Mouse (Mus musculus) brain, adult 2 months (tissue): Measurements from ENCODE around the gene F13a1.
A peak's percentile ranks its signal among the peaks of the same experiment; 100 is the strongest.

Experiments used
- DNase-seq: peaks from one replicate; pipeline ENCODE4 v3.0.0; 2011; ENCODE audit warnings: low read depth, low spot score

Gene F13a1

DNA sequence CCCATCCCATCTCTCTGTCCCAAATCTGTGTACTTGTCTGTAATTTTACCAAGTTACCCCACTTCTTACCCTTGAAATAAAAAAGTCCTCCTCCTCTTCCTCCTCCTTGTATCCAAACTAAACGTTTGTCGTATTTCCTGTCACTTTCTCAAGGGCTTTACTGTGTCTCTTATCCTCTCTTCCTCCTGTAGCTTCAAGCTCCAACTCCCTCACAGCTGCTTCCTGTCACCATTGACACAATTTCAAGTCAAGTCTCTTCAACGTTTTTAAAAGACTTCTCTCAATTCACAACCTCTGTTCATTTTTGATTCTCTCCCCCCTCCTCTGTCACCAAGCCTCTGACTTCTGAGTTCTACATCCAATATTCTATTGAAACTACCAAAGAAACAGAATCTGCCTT, at the start of gene F13a1:
Gene F13a1 (minus strand): TSS at position 119 of the 400 bp plus-strand sequence.
- DNase-seq = no peak

DNA sequence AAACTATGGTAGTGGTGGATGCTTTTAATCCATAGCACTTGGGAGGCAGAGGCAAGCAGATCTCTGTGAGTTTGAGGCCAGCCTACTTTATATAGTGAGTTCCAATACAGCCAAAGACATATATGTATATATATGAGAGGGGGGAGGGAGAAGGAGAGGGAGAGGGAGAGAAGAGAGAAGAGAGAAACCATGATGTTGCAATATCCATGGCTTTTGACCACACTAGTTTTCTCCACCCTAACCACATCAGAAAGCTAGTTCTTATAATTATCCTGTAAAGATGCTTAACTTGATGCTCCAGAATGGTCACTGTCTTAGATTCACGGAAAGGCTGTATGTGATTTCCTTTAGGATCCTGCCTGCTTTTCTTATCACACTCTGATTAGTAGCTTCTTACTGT, 41.6 kb upstream of the F13a1 start:
- DNase-seq = no peak

DNA sequence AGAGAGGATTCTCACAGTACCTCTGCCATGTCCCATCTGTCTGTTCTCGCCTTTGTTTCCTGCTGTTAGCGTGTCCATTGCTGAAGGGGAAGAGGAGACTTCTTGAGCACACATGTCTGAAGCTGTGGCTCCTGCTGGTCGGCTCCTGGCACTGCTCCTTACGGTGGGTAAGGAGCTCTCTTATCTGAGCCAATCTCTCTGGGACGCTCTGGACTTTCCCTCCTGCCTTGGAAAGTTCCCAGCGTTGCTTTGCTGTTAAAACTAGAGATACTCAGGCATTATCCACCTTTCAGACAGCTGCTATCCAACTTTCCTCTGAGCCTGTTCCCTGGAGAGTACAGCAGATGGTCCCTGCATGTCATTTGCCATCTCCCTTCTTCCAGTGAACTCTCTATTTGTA, 39.1 kb upstream of the F13a1 start:
- DNase-seq = peak; percentile 31

DNA sequence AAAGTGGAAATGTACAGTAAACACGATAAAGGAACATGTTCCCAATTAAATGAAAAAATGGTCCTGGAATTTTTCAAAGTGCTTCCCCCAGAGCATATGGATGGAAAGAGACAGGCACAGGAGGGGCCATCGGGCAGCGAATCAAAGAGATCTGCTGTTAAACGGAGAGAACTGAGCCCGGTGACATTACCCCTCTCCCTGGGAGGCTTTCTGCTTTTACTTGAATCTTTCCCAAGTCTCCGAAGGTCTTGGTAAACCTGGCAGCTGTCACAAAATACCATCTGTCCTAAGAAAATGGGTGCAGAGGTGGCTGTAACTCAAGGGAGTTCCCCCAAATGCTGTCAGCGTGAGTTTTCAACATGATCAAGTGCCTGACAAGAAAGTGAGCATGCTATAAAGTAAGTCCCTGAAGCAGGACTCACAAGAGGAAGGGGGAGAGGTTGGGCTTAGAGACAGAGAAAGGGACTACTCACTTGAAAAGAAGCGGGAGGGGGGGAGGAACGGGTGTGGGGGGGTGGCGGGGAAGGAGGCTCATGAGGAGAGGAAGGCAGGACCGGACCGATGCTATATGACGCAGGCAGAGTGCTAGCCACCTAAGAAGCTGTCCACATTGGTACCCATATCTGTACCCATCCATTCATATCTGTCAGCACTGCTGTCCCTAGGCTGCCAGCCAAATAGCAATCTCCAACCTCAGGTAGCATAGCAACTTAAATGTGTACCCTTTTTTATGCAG, 31.6 kb upstream of the F13a1 start:
- DNase-seq = peak; percentile 43

GRCm38 (mm10) chr13:37071390-37071789, 21.3 kb upstream of the F13a1 start:
- DNase-seq = no peak

DNA sequence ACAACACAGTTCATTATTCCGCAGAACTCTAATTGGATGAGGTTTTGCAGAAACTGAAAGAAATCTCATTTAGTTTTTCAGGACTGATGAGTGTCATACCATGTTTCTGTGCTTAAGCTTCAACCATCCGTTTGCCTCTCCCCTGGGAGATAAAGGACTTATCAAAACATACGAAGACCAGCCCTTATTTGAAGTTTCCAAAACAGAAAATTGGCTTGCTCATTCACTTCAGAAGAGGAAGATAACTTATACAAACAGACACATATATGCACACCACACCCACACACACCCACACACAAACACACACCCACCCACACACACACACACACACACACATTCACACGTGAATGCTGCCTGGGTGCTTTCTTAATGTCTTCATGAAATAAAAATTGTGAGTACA, 20.8 kb upstream of the F13a1 start:
- no peak for DNase-seq

DNA sequence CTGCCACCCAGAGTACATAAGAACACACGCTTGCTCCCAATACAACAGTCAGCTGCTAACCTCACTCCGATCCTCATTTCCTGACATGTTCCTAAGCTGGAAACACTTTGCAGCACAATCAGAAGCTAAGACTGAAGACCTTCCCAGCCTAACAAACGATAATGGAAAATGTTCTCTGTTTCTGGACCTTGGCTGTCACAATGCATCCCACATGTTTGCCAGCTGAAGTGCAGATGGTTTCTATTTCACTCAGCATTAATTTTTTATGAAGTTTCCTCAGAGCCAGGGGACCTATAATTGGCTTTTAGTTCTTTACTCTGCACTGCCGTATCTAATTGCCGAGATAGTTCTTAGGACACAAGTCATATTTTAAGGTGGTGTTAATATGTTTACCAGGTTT, 10.8 kb upstream of the F13a1 start:
- peak; percentile 12 for DNase-seq

GRCm38 (mm10) chr13:37056662-37057061, 6.6 kb upstream of the F13a1 start:
- DNase-seq = peak; percentile 23

DNA sequence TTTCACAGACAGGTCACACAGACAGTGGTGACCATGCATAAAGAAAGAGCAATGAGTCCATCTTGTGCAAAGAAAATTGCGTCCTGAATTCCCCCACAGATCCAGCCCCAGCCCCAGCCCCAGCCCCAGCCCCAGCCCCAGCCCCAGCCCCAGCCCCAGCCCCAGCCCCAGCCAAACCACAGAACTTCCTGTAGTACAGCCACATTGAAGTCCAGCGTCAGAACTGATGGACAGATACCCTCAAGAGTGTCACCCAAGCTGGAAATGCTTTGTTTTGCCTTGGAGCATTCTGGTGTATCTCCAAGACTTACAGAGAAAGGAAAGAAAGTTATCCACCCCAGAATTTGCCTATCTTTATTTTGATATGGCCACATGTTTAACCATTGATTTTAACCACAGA, 413 bp downstream of the F13a1 start:
- no peak for DNase-seq

- DNase-seq = no peak
Measured at GRCm38 (mm10) chr13:37049018-37049417, 1.0 kb downstream of the F13a1 start.

DNA sequence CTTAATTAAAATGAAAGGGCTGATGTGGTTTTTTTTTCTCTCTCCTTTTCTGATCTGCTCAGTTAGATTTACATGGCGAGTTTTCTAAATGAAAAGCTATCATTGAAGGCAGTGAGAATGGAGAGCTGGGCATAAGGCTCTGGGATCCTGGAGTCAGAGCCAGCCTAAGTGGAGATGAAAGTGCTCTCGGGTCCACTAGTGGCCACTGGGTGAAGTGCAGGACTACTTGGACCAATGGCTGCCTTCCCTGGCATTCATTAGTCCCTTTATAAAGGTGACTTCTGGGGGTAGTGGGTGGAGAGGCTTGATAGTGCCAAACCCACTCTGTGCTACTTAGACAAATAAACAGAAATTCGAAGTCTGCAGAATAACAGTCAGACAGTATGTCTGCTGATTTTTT, 5.0 kb downstream of the F13a1 start:
- DNase-seq = no peak

GRCm38 (mm10) chr13:37034745-37035144, 15.3 kb downstream of the F13a1 start:
- peak; percentile 63 for DNase-seq

GRCm38 (mm10) chr13:37025996-37026579, 24.0 kb downstream of the F13a1 start:
- no peak for DNase-seq

- DNase-seq = peak; percentile 25
Measured at GRCm38 (mm10) chr13:37021575-37021974, 28.5 kb downstream of the F13a1 start.

GRCm38 (mm10) chr13:37010771-37011170, 39.3 kb downstream of the F13a1 start:
- DNase-seq = peak; percentile 39

DNA sequence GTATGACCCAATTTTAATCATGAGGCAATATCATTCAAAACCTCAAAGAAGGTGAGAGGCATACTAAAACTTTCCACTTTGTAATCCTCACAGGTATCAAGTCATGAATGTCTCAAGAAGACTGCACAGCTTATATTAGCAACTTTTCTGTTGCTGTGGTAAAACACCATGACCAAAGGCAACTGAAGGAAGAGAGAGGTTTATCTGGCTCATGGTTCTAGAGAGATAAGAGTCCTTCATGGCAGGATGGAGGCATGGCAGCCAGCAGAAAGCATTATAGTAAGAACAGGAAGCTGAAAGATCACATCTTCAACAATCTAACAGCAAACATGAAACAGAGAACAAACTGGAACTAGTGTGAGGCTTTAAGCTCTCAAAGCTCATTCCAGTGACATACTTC, 43.8 kb downstream of the F13a1 start:
- no peak for DNase-seq

DNA sequence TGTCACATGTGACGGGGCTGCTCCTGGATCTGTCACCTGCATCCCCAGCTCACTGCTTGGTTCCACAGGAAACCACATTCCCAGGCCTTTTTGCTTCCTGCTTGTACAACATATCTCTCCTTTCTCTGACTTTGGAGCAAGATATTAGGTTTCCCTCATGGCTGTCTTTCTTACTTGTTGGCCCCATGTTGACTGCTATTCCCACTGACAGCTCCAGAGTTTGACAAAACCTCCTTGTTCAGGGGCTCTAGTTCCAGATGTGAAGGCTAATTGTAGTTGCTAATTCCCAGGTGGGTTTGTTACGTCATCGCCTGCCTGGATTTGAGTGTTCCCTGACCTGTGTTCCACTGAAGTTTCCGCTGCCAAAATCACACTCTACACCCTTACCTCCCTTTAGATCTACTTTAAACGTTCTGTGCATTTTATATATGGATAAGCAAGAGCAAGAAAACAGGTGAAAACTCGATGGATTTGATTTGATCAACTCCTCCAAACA, 50.8 kb downstream of the F13a1 start:
- DNase-seq = no peak

- no peak for DNase-seq
Measured at GRCm38 (mm10) chr13:36993593-36993992, 56.5 kb downstream of the F13a1 start.

DNA sequence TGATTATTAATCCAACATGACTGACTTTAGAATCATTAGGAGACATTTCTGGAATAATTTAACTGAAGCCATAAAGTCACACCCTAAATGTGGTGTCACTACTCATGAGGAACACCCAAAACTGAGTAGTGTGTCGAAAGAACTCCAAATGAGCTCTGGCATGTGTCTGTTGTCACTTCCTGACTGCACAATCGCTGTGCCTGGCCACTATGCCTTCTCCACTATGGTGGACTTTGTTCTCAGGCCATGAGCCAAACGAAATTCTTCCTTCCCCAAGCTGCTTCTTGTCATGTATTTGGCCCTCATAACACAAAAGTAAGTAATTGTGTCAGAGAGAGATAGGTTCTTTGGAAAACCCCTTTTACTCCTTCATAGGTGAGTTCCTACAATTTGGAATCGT, 61.7 kb downstream of the F13a1 start:
- no peak for DNase-seq

DNA sequence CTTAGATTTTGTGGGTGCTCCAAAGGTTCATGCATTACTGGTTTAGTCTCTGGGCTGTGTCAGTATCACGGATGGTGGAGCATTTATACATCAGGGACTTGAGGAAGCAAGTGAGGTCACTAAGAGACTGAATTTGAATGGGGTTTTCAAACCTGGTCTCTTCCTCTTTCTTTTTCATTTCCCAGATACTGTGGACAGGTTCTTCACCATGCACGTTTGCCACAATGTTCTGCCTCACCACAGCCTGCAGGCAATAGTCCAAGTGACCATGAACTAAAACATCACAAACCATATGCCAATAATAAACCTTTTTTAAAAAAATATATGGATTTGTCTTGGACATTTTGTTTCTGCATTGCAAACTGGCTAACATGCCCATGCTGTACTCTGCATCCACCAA, 77.0 kb downstream of the F13a1 start:
- DNase-seq = no peak

- DNase-seq = peak; percentile 12
Measured at GRCm38 (mm10) chr13:36972226-36972625, 77.8 kb downstream of the F13a1 start.

DNA sequence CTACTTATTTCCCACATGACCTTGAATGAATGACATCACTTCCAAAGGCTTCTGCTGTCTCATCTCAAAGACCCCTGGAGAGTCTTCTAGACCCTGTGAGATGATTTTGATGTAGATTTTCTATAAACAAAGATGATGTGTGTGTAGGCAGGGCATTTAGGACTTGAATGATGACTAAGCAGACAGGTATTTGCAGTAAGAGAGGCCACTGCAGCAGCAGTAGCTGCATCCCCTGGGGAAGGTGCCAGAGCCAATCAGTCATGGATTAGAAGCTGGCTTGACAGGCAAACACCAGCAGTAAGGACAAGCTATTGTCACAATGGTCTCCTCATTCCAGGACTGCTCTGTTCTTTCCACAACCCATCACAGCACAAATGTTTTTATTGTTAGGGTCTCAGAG, 87.1 kb downstream of the F13a1 start:
- peak; percentile 12 for DNase-seq

GRCm38 (mm10) chr13:36958996-36959395, 91.0 kb downstream of the F13a1 start:
- DNase-seq = peak; percentile 54
